Mouse (Mus musculus) MEL (cell line): ENCODE data around the gene Ccnyl1. TPM values are rescaled to one million over a fixed set of nuclear protein-coding genes. Genes with fewer than 3 reads are reported as not detected.

Experiments
- DNase-seq: peaks from one replicate; pipeline ENCODE4 v3.0.0; 2011; ENCODE audit warnings: low read depth, low spot score
- H3K27ac ChIP-seq: 2 replicates; pipeline ENCODE4 v1.5.1; 2012; ENCODE audit warnings: low read depth, mild to moderate bottlenecking, control low read depth, low read length, moderate library complexity; ENCODE audit not compliant: control insufficient read depth
- H3K27me3 ChIP-seq, 2 experiments: fragments of 150-350 bp in 1 of 2; sonication (generic) in 1 of 2; 2 replicates each; pipeline ENCODE4 v1.6.1; 2012; ENCODE audit warnings: low read length in 2 of 2, mild to moderate bottlenecking in 2 of 2, improper control_type of control experiment in 1 of 2, moderate library complexity in 1 of 2; ENCODE audit not compliant: insufficient read depth in 2 of 2, control insufficient read depth in 1 of 2
- H3K36me3 ChIP-seq, 2 experiments: 2 replicates each; pipeline ENCODE4 v1.6.1; 2012 to 2014; ENCODE audit warnings: low read length in 2 of 2, improper control_type of control experiment in 1 of 2, inconsistent platforms in 1 of 2, mild to moderate bottlenecking in 1 of 2; ENCODE audit not compliant: insufficient read depth in 2 of 2, control insufficient read depth in 1 of 2
- H3K4me1 ChIP-seq, 2 experiments: fragments of 150-350 bp in 1 of 2; sonication (generic) in 1 of 2; 2 replicates each; pipeline ENCODE4 v1.6.1; 2012; ENCODE audit warnings: low read length in 2 of 2, improper control_type of control experiment in 1 of 2, mild to moderate bottlenecking in 1 of 2; ENCODE audit not compliant: insufficient read depth in 2 of 2, control insufficient read depth in 1 of 2
- H3K4me3 ChIP-seq, 2 experiments: fragments of 150-350 bp in 1 of 2; sonication (generic) in 1 of 2; 2 replicates each; pipeline ENCODE4 v1.5.1; 2012; ENCODE audit warnings: low read depth in 2 of 2, low read length in 2 of 2, mild to moderate bottlenecking in 2 of 2, moderate library complexity in 2 of 2, control low read depth in 1 of 2, improper control_type of control experiment in 1 of 2; ENCODE audit not compliant: control insufficient read depth in 1 of 2, insufficient read depth in 1 of 2
- H3K79me2 ChIP-seq: 2 replicates; pipeline ENCODE4 v1.6.1; 2012; ENCODE audit warnings: mild to moderate bottlenecking, low read length, moderate library complexity; ENCODE audit not compliant: control insufficient read depth, poor library complexity, insufficient read depth
- H3K9ac ChIP-seq: 2 replicates; pipeline ENCODE4 v1.6.1; 2012; ENCODE audit warnings: low read depth, mild to moderate bottlenecking, control low read depth, low read length, moderate library complexity; ENCODE audit not compliant: control insufficient read depth, poor library complexity, severe bottlenecking
- H3K9me3 ChIP-seq: fragments of 150-350 bp; sonication (generic); replicated peaks from 2 replicates; pipeline ENCODE4 v1.6.1; 2012; ENCODE audit warnings: mild to moderate bottlenecking, low read length, improper control_type of control experiment, moderate library complexity; ENCODE audit not compliant: insufficient read depth
- BHLHE40 ChIP-seq: IDR thresholded peaks from 2 replicates; pipeline ENCODE4 v1.6.1; 2012; ENCODE audit warnings: low read depth, mild to moderate bottlenecking, inconsistent platforms, low read length, improper control_type of control experiment, borderline replicate concordance
- CHD1 ChIP-seq: IDR thresholded peaks from 2 replicates; pipeline ENCODE4 v1.6.1; 2012; ENCODE audit warnings: low read depth, mild to moderate bottlenecking, inconsistent platforms, low read length, improper control_type of control experiment
- CHD2 ChIP-seq: IDR thresholded peaks from 2 replicates; pipeline ENCODE4 v1.6.1; 2011; ENCODE audit warnings: low read length, improper control_type of control experiment
- ELF1 ChIP-seq: IDR thresholded peaks from 2 replicates; pipeline ENCODE4 v1.6.1; 2014; ENCODE audit warnings: low read depth, mild to moderate bottlenecking, inconsistent platforms, low read length, improper control_type of control experiment, moderate library complexity
- EP300 ChIP-seq, 2 experiments: IDR thresholded peaks; 2 replicates each; pipeline ENCODE4 v1.6.1; 2011; ENCODE audit warnings: improper control_type of control experiment in 2 of 2, low read length in 2 of 2, low read depth in 1 of 2, mild to moderate bottlenecking in 1 of 2
- ETS1 ChIP-seq: IDR thresholded peaks from 2 replicates; pipeline ENCODE4 v1.6.1; 2012; ENCODE audit warnings: low read depth, mild to moderate bottlenecking, inconsistent platforms, low read length, improper control_type of control experiment, moderate library complexity
- JUND ChIP-seq: IDR thresholded peaks from 2 replicates; pipeline ENCODE4 v1.6.1; 2011; ENCODE audit warnings: low read depth, mild to moderate bottlenecking, improper control_type of control experiment, low read length
- MAFK ChIP-seq: IDR thresholded peaks from 2 replicates; pipeline ENCODE4 v1.6.1; 2011; ENCODE audit warnings: low read depth, mild to moderate bottlenecking, low read length, improper control_type of control experiment, borderline replicate concordance
- MAX ChIP-seq: IDR thresholded peaks from 2 replicates; pipeline ENCODE4 v1.6.1; 2011; ENCODE audit warnings: low read length, improper control_type of control experiment
- MAZ ChIP-seq: IDR thresholded peaks from 2 replicates; pipeline ENCODE4 v1.6.1; 2012; ENCODE audit warnings: low read depth, mild to moderate bottlenecking, inconsistent platforms, low read length, improper control_type of control experiment
- MEF2A ChIP-seq: IDR thresholded peaks from 2 replicates; pipeline ENCODE4 v1.6.1; 2014; ENCODE audit warnings: low read depth, mild to moderate bottlenecking, inconsistent platforms, low read length, improper control_type of control experiment; ENCODE audit not compliant: poor library complexity, insufficient replicate concordance, severe bottlenecking; ENCODE audit errors: extremely low read depth
- MXI1 ChIP-seq: IDR thresholded peaks from 2 replicates; pipeline ENCODE4 v1.6.1; 2011; ENCODE audit warnings: mild to moderate bottlenecking, low read depth, low read length, improper control_type of control experiment
- NRF1 ChIP-seq: IDR thresholded peaks from 2 replicates; pipeline ENCODE4 v1.6.1; 2014; ENCODE audit warnings: low read depth, mild to moderate bottlenecking, inconsistent platforms, low read length, improper control_type of control experiment, moderate library complexity; ENCODE audit not compliant: poor library complexity, insufficient read depth, severe bottlenecking
- POLR2AphosphoS5 ChIP-seq: IDR thresholded peaks from 2 replicates; pipeline ENCODE4 v1.6.1; 2012; ENCODE audit warnings: low read depth, borderline replicate concordance, mild to moderate bottlenecking, inconsistent platforms, low read length, moderate library complexity, mixed read lengths
- RCOR1 ChIP-seq: IDR thresholded peaks from 2 replicates; pipeline ENCODE4 v1.6.1; 2012; ENCODE audit warnings: low read depth, mild to moderate bottlenecking, inconsistent platforms, low read length, improper control_type of control experiment
- SIN3A ChIP-seq: IDR thresholded peaks from 2 replicates; pipeline ENCODE4 v1.6.1; 2012; ENCODE audit warnings: low read length, improper control_type of control experiment, inconsistent platforms
- TAL1 ChIP-seq: IDR thresholded peaks from 2 replicates; pipeline ENCODE4 v1.6.1; 2012; ENCODE audit warnings: mild to moderate bottlenecking, inconsistent platforms, low read length, moderate library complexity, mixed read lengths
- UBTF ChIP-seq: IDR thresholded peaks from 2 replicates; pipeline ENCODE4 v1.6.1; 2012; ENCODE audit warnings: low read depth, mild to moderate bottlenecking, inconsistent platforms, low read length, improper control_type of control experiment, moderate library complexity, borderline replicate concordance; ENCODE audit not compliant: insufficient read depth
- USF1 ChIP-seq: IDR thresholded peaks from 2 replicates; pipeline ENCODE4 v1.6.1; 2014; ENCODE audit warnings: low read depth, mild to moderate bottlenecking, inconsistent platforms, low read length, improper control_type of control experiment, moderate library complexity
- USF2 ChIP-seq, 2 experiments: IDR thresholded peaks; 2 replicates each; pipeline ENCODE4 v1.6.1; 2011 to 2012; ENCODE audit warnings: improper control_type of control experiment in 2 of 2, low read length in 2 of 2, borderline replicate concordance in 1 of 2, inconsistent platforms in 1 of 2, low read depth in 1 of 2, mild to moderate bottlenecking in 1 of 2; ENCODE audit not compliant: insufficient read depth in 1 of 2
- ZKSCAN1 ChIP-seq: IDR thresholded peaks from 2 replicates; pipeline ENCODE4 v1.6.1; 2012; ENCODE audit warnings: low read depth, mild to moderate bottlenecking, inconsistent platforms, low read length, improper control_type of control experiment, moderate library complexity
- ZNF384 ChIP-seq: IDR thresholded peaks from 2 replicates; pipeline ENCODE4 v1.6.1; 2012; ENCODE audit warnings: low read depth, mild to moderate bottlenecking, inconsistent platforms, low read length, improper control_type of control experiment
- polyA plus RNA-seq, 2 experiments: library from polyadenylated mRNA; stranded (reverse) in 1 of 2; unstranded in 1 of 2; fragments of >175 nt in 1 of 2; fragments of >200 nt in 1 of 2; gene quantifications; 2 replicates each; pipeline versions ENCODE4 v1.2.1 to v1.2.4; 2012; ENCODE audit warnings: low replicate concordance in 2 of 2, low read depth in 1 of 2; ENCODE audit not compliant: insufficient read length in 2 of 2, insufficient read depth in 1 of 2, missing spikeins in 1 of 2
- total RNA-seq: library from RNA; depleted of rRNA; stranded (reverse); fragments of 300-350 nt; gene quantifications from 2 replicates; pipeline ENCODE4 v1.2.3, GENCODE M21; 2012

The Ccnyl1 gene
- total and polyA plus RNA-seq, 3 experiments, result 3.0 to 18.1 TPM; not detected in 1

DNA sequence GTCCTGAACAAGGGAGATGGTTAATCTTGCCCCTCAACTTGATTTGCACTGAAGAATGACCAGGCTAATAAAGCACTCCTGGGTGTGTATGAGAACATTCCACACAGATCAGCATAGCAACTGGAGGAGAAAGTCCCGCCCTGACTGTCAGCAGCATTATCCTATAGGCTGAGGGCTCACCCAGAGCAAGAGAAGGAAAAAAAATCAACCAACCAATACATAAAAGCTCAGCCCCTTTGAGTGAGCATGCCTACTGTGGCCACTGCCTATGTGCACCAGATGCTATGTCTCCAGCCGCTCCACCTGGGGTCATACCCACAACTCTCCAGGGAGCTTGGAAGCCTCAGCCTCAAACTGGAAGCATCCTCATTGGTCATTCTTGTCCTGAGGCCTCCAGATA is 20.8 kb upstream of the Ccnyl1 start:
- no peak overlapping the region for H3K4me3 ChIP-seq
- H3K27ac ChIP-seq, result no peak overlapping the region
- no peaks in the 10 kb centered on the region for H3K36me3 ChIP-seq
- TF ChIP-seq JUND, result no peak
- TF ChIP-seq ZKSCAN1, result no peak
- TF ChIP-seq ELF1, result no peak
- no peak for TF ChIP-seq POLR2AphosphoS5
- no peak for TF ChIP-seq RCOR1
- TF ChIP-seq CHD2, result no peak
- TF ChIP-seq MEF2A, result no peak
- TF ChIP-seq ETS1, result no peak
- no peak for TF ChIP-seq BHLHE40
- no peak for TF ChIP-seq TAL1
- no peak for TF ChIP-seq EP300 (IDR thresholded peaks at IDR 0.05; ENCODE audit: low read depth in 1 of 2, low read length in 2 of 2)
- no peak for TF ChIP-seq USF2 (IDR thresholded peaks at IDR 0.05; ENCODE audit: borderline replicate concordance in 1 of 2, insufficient read depth in 1 of 2, low read depth in 1 of 2, low read length in 2 of 2)
- no peak for TF ChIP-seq MAX
- H3K9me3 ChIP-seq, result no peaks in the 10 kb centered on the region
- no peaks in the 10 kb centered on the region for H3K79me2 ChIP-seq
- 0 out of 4 replicates have a peak, but pooled peaks cover 0 to 2% of the 10 kb centered on the region in 2 experiments for H3K4me1 ChIP-seq
- no peak for DNase-seq
- H3K27me3 ChIP-seq, result no peaks in the 10 kb centered on the region
- no peak overlapping the region for H3K9ac ChIP-seq

DNA sequence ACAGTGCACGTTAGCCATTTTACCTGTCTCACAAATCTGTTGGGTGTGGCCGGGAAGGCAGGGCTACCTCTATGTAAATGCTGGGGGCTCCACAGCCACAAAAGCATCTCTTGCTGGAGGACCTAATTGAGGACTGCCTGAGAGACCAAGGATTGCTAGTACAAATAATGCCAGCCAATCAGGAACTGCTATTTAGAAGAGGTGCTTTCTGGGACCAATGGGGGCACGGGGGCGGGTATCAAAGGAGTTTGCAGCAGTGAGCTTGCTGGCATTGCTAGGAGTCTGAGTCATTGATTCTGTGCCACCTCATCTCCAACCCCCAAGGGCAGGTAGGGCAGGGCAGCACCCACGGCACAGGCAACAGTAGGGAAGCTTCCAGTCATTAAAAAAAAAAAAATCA is 16.3 kb upstream of the Ccnyl1 start:
- Histone ChIP-seq H3K4me3 (no peak overlapping the region), H3K79me2 (no peaks in the 10 kb centered on the region)
- TF ChIP-seq MAZ, result no peak
- no peak for TF ChIP-seq USF1
- TF ChIP-seq ZNF384, result no peak
- no peak for TF ChIP-seq SIN3A
- TF ChIP-seq MAFK, result no peak
- TF ChIP-seq MXI1, result no peak
- TF ChIP-seq NRF1, result no peak
- no peak for TF ChIP-seq UBTF
- no peak for TF ChIP-seq USF2 (IDR thresholded peaks at IDR 0.05; ENCODE audit: borderline replicate concordance in 1 of 2, insufficient read depth in 1 of 2, low read depth in 1 of 2, low read length in 2 of 2)
- no peak for TF ChIP-seq CHD1
- TF ChIP-seq, all 39 proteins: peak for 0
- no peak for DNase-seq
- Histone ChIP-seq H3K9me3 (no peaks in the 10 kb centered on the region), H3K27me3 (no peaks in the 10 kb centered on the region), H3K9ac (no peak overlapping the region), H3K4me1 (peaks cover 0 to 5% of the 10 kb centered on the region in 2 experiments; a peak in 2 of 4 replicates), H3K27ac (no peak overlapping the region), H3K36me3 (peaks cover 0 to 4% of the 10 kb centered on the region in 2 experiments; a peak in 2 of 4 replicates)
